Mouse (Mus musculus) intestine, embryonic 16.5 days (tissue): ENCODE measurements around the gene Coro1a. TPM values are rescaled to one million over a fixed set of nuclear protein-coding genes. Genes with fewer than 3 reads are reported as not detected.
A peak's percentile ranks its signal among the peaks of the same experiment; 100 is the strongest.

Experiments
- ATAC-seq: fragments of 200-750 bp; cut with Nextera tagmentation; 2 replicates; pipeline ENCODE4 v1.8.0; 2017; ENCODE audit warnings: moderate TSS enrichment, moderate library complexity
- H3K27ac ChIP-seq: fragments of 300-500 bp; sonication (generic); 2 replicates; pipeline ENCODE4 v1.5.1; 2014; ENCODE audit warnings: mild to moderate bottlenecking, low read length
- H3K27me3 ChIP-seq: fragments of 300-500 bp; sonication (generic); replicated peaks from 2 replicates; pipeline ENCODE4 v1.6.1; 2014; ENCODE audit warnings: low read length, control low read depth, mixed read lengths; ENCODE audit not compliant: control insufficient read depth, insufficient read depth
- H3K36me3 ChIP-seq: fragments of 300-500 bp; sonication (generic); 2 replicates; pipeline ENCODE4 v1.6.1; 2014; ENCODE audit warnings: low read length, control low read depth; ENCODE audit not compliant: control insufficient read depth, insufficient read depth
- H3K4me1 ChIP-seq: fragments of 300-500 bp; sonication (generic); 2 replicates; pipeline ENCODE4 v1.6.1; 2014; ENCODE audit warnings: low read length, control low read depth, mixed read lengths; ENCODE audit not compliant: control insufficient read depth, insufficient read depth
- H3K4me2 ChIP-seq: fragments of 300-500 bp; sonication (generic); 2 replicates; pipeline ENCODE4 v1.6.1; 2014; ENCODE audit warnings: low read depth, low read length, control low read depth
- H3K4me3 ChIP-seq: fragments of 300-500 bp; sonication (generic); 2 replicates; pipeline ENCODE4 v1.5.1; 2014; ENCODE audit warnings: mild to moderate bottlenecking, low read length
- H3K9ac ChIP-seq: fragments of 300-500 bp; sonication (generic); 2 replicates; pipeline ENCODE4 v1.6.1; 2014; ENCODE audit warnings: low read depth, low read length
- H3K9me3 ChIP-seq: fragments of 300-500 bp; sonication (generic); 2 replicates; pipeline ENCODE4 v1.6.1; 2016; ENCODE audit warnings: low read length, control low read depth; ENCODE audit not compliant: control insufficient read depth
- WGBS: fragments of 180-500 bp; shearing (Covaris S2); extraction: QIAGEN DNeasy Blood & Tissue Kit; methylation state at CpG from one replicate; pipeline ENCODE4 v1.1.7; 2014; 5-methylcytosine and 5-hydroxymethylcytosine counted together
- polyA plus RNA-seq: library from polyadenylated mRNA; unstranded; fragments of >200 nt; fragmentation: Nextera tagmentation; extraction: Ambion mirVana; gene quantifications from 2 replicates; pipeline ENCODE4 v1.2.1, GENCODE M21; 2015

Coro1a gene
- polyA plus RNA-seq, 1 experiment from 2014 or later, result 38.0 TPM

GRCm38 (mm10) chr7:126663646-126664045 is 43.9 kb downstream of the Coro1a start:
- peak overlapping the region; percentile 49; the same call in 1 of the 2 replicates for H3K27ac ChIP-seq
- H3K9ac ChIP-seq, result no peak overlapping the region
- H3K4me1 ChIP-seq, result peaks cover 30% of the 10 kb centered on the region
- peak; percentile 47 for ATAC-seq
- 57% methylated on average over 8 of the region's 8 CpGs for WGBS
- H3K4me2 ChIP-seq, result no peak overlapping the region
- H3K36me3 ChIP-seq, result no peaks in the 10 kb centered on the region; the same call in 1 of the 2 replicates
- no peaks in the 10 kb centered on the region for H3K27me3 ChIP-seq
- no peak overlapping the region for H3K4me3 ChIP-seq
- no peaks in the 10 kb centered on the region for H3K9me3 ChIP-seq

GRCm38 (mm10) chr7:126659771-126660170 is 47.8 kb downstream of the Coro1a start:
- H3K9ac ChIP-seq, result no peak overlapping the region
- H3K4me1 ChIP-seq, result peaks cover 15% of the 10 kb centered on the region; the same call in 1 of the 2 replicates
- H3K4me2 ChIP-seq, result no peak overlapping the region
- no peaks in the 10 kb centered on the region for H3K27me3 ChIP-seq
- no peak overlapping the region for H3K4me3 ChIP-seq
- H3K27ac ChIP-seq, result no peak overlapping the region
- no peak for ATAC-seq
- H3K9me3 ChIP-seq, result no peaks in the 10 kb centered on the region
- H3K36me3 ChIP-seq, result no peaks in the 10 kb centered on the region; the same call in 1 of the 2 replicates
- 89% methylated on average over 3 of the region's 3 CpGs for WGBS

DNA sequence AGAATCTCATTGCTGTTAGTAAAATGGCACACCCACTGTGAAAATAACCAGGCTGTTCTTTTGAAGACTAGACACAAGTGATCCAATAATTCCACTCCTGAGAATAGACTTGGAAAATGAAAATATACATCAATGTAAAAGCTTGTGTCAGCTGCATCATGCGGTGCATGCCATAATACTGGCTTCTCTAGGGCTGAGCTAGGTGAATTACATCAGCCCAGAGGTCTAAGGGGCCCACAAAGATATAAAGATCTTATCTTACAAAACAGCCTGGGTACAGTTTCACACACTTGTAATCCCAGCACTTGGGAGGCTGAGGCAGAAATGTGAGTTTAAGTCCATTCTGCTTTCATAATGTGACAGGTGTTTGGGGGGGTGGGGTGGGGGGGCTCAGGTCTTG is 50.1 kb downstream of the Coro1a start:
- Histone ChIP-seq H3K9me3 (no peaks in the 10 kb centered on the region), H3K4me2 (no peak overlapping the region), H3K9ac (no peak overlapping the region), H3K4me1 (no peaks in the 10 kb centered on the region), H3K36me3 (no peaks in the 10 kb centered on the region), H3K27ac (no peak overlapping the region), H3K4me3 (no peak overlapping the region), H3K27me3 (no peaks in the 10 kb centered on the region)
- peak; percentile 81 for ATAC-seq
- WGBS, result 65% methylated on average over 1 of the region's 1 CpGs

DNA sequence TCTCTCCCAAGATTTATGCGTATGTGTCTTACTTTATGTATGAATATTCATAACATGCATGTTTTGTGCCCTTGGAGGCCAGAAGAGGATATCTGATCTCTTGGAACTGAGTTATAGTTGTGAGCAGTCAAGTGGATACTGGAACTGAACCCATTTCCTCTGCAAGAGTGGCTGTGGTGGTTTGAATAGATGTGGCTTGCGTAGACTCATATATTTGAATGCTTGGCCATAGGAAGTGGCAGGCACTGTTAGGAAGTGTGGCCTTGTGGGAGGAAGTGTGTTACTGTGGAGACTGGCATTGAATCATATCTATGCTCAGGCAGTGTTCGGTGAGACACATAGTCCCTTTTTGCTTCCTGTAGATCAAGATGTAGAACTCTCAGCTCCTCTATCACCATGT is 51.9 kb downstream of the Coro1a start:
- Histone ChIP-seq H3K4me1 (no peaks in the 10 kb centered on the region; the same call in 1 of the 2 replicates), H3K4me2 (no peak overlapping the region), H3K27me3 (no peaks in the 10 kb centered on the region), H3K27ac (no peak overlapping the region), H3K9ac (no peak overlapping the region), H3K36me3 (no peaks in the 10 kb centered on the region), H3K4me3 (no peak overlapping the region), H3K9me3 (no peaks in the 10 kb centered on the region)
- 87% methylated on average over 3 of the region's 3 CpGs for WGBS
- no peak for ATAC-seq

GRCm38 (mm10) chr7:126653991-126654390 is 53.6 kb downstream of the Coro1a start:
- WGBS, result 79% methylated on average over 2 of the region's 2 CpGs
- Histone ChIP-seq H3K9ac (no peak overlapping the region), H3K4me2 (no peak overlapping the region), H3K27me3 (no peaks in the 10 kb centered on the region), H3K36me3 (no peaks in the 10 kb centered on the region), H3K9me3 (no peaks in the 10 kb centered on the region), H3K27ac (no peak overlapping the region), H3K4me1 (peaks cover 8% of the 10 kb centered on the region), H3K4me3 (no peak overlapping the region)
- no peak for ATAC-seq

DNA sequence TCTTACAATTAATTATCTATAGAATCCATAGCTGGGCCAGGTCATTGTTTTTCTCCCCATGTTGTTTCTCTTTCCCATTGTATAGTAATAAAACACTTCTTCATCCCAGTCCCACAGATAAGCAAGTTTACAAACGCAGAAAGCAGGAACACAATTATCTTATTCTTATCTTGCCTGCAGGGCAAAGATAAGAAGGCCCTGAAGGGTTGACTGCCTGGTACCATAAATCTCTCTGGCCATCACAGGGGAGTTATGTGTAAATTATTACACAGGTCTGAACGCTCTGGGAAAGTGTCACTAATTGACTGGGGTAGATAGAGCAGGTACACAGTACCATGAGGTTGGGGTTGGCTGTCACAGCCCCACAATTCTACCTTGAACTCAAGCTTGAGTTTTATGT is 56.7 kb downstream of the Coro1a start:
- Histone ChIP-seq H3K9me3 (no peaks in the 10 kb centered on the region), H3K9ac (no peak overlapping the region), H3K27me3 (no peaks in the 10 kb centered on the region), H3K4me3 (no peak overlapping the region), H3K4me1 (peaks cover 8% of the 10 kb centered on the region), H3K36me3 (no peaks in the 10 kb centered on the region), H3K4me2 (no peak overlapping the region), H3K27ac (no peak overlapping the region)
- peak; percentile 88 for ATAC-seq
- 36% methylated on average over 2 of the region's 2 CpGs for WGBS

Other genes with a start within 250 kb of the Coro1a start
- 1.1 and 1.3 TPM in 2 replicates for gene Atp2a1, start 244.7 kb downstream of the Coro1a start, polyA plus RNA-seq
- 43.2 and 44.6 TPM in 2 replicates for gene Sh2b1, start 232.4 kb downstream of the Coro1a start, polyA plus RNA-seq
- 229 and 244 TPM in 2 replicates for gene Tufm, start 220.4 kb downstream of the Coro1a start, polyA plus RNA-seq
- gene Atxn2l, start 204.3 kb downstream of the Coro1a start, polyA plus RNA-seq, result 25.8 and 29.4 TPM in 2 replicates
- gene Eif3c, start 141.4 kb downstream of the Coro1a start, polyA plus RNA-seq, result 180 and 194 TPM in 2 replicates
- 0.65 and 1.5 TPM in 2 replicates for gene Apobr, start 122.8 kb downstream of the Coro1a start, polyA plus RNA-seq
- 44.7 and 54.7 TPM in 2 replicates for gene Cln3, start 122.0 kb downstream of the Coro1a start, polyA plus RNA-seq
- not detected in 2 replicates for gene Il27, start 112.8 kb downstream of the Coro1a start, polyA plus RNA-seq
- gene Nupr1, start 76.9 kb downstream of the Coro1a start, polyA plus RNA-seq, result 70.8 and 73.3 TPM in 2 replicates
- gene Sgf29, start 58.5 kb downstream of the Coro1a start, polyA plus RNA-seq, result 42.7 and 49.8 TPM in 2 replicates
- 7.5 and 7.6 TPM in 2 replicates for gene Sult1a1, start 31.4 kb downstream of the Coro1a start, polyA plus RNA-seq
- gene Bola2, start 12.4 kb downstream of the Coro1a start, polyA plus RNA-seq, result 111 and 112 TPM in 2 replicates
- gene Slx1b, start 12.0 kb downstream of the Coro1a start, polyA plus RNA-seq, result 8.3 and 8.9 TPM in 2 replicates
- gene Mapk3, start 51.8 kb upstream of the Coro1a start, polyA plus RNA-seq, result 122 and 126 TPM in 2 replicates
- 1.4 and 2.1 TPM in 2 replicates for gene Gdpd3, start 58.5 kb upstream of the Coro1a start, polyA plus RNA-seq
- 59.5 and 61.5 TPM in 2 replicates for gene Ypel3, start 69.2 kb upstream of the Coro1a start, polyA plus RNA-seq
- 0.36 and 0.37 TPM in 2 replicates for gene Tbx6, start 73.7 kb upstream of the Coro1a start, polyA plus RNA-seq
- 213 and 215 TPM in 2 replicates for gene Ppp4c, start 84.7 kb upstream of the Coro1a start, polyA plus RNA-seq
- 1.0 and 1.4 TPM in 2 replicates for gene Fam57b, start 89.9 kb upstream of the Coro1a start, polyA plus RNA-seq
- gene 4930451I11Rik, start 123.9 kb upstream of the Coro1a start, polyA plus RNA-seq, result not detected in 2 replicates
- 0.37 and 0.62 TPM in 2 replicates for gene Doc2a, start 139.6 kb upstream of the Coro1a start, polyA plus RNA-seq
- 18.3 and 24.8 TPM in 2 replicates for gene Hirip3, start 154.2 kb upstream of the Coro1a start, polyA plus RNA-seq
- gene Ino80e, start 154.6 kb upstream of the Coro1a start, polyA plus RNA-seq, result 62.3 and 64.0 TPM in 2 replicates
- 27.6 and 28.6 TPM in 2 replicates for gene Taok2, start 176.9 kb upstream of the Coro1a start, polyA plus RNA-seq
- 34.1 and 35.4 TPM in 2 replicates for gene Tmem219, start 215.1 kb upstream of the Coro1a start, polyA plus RNA-seq
- 10.9 and 11.2 TPM in 2 replicates for gene Kctd13, start 221.1 kb upstream of the Coro1a start, polyA plus RNA-seq
- gene Asphd1, start 241.8 kb upstream of the Coro1a start, polyA plus RNA-seq, result 0.31 and 0.56 TPM in 2 replicates
- 1.5 and 1.7 TPM in 2 replicates for gene Sez6l2, start 242.8 kb upstream of the Coro1a start, polyA plus RNA-seq